Mouse (Mus musculus): ENCODE data around the gene Pcid2.

DNA sequence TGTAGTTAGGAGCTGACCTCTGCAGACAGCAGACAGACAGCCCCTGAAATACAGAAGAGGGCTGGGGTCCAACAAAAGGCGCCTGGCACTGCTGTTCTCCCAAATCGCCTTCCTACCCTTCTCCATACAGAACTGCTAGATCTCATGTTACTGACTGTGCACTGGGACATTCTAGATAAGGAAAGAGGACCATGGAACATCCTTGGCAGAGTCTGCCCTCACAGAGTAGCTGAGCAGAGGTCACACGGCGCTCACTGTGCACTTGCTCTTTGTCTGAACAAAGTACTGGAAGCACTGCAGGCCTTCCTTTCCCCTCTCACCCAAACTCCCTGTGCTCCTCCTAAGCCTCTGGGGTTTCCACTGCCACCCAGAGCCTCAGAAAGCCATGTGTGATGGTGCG lies 36.4 kb upstream of the Pcid2 start:
- TF ChIP-seq CTCF (IDR thresholded peaks at IDR 0.05; ENCODE audit: low read depth) (no peak), EP300 (IDR thresholded peaks at IDR 0.05; ENCODE audit: low read depth) (no peak)

Data from liver, postnatal 0 days (tissue).